Mouse (Mus musculus) spleen, postnatal 14 days (tissue): ENCODE measurements around the gene Rpa1.
"Not testable (repeated sequence)": the region's sequence is repeated elsewhere in the genome, so short reads cannot be mapped to it uniquely, and the experiment has no call there.

ENCODE experiments used
- DNase-seq, 2 experiments: peaks; one replicate each; pipeline ENCODE4 v3.0.0; 2021 to 2022; ENCODE audit warnings: low spot score in 2 of 2

The Rpa1 gene

GRCm38 (mm10) chr11:75319246-75319645, 28.9 kb downstream of the Rpa1 start:
- DNase-seq: no peak

GRCm38 (mm10) chr11:75318351-75319221, 29.5 kb downstream of the Rpa1 start:
- DNase-seq: no peak

- DNase-seq: no peak
These were observed 34.3 kb downstream of the Rpa1 start for GRCm38 (mm10) chr11:75313834-75314233.

- DNase-seq: no peak
These were observed 36.4 kb downstream of the Rpa1 start for GRCm38 (mm10) chr11:75311751-75312150.

- no peak for DNase-seq
These were observed 37.3 kb downstream of the Rpa1 start for GRCm38 (mm10) chr11:75310813-75311212.

- no peak for DNase-seq
These were observed 39.5 kb downstream of the Rpa1 start for GRCm38 (mm10) chr11:75308650-75309049.

- no peak for DNase-seq
These were observed 43.3 kb downstream of the Rpa1 start for GRCm38 (mm10) chr11:75304797-75305196.

- no peak for DNase-seq
These were observed 47.2 kb downstream of the Rpa1 start for GRCm38 (mm10) chr11:75300954-75301353.

GRCm38 (mm10) chr11:75299786-75300185, 48.3 kb downstream of the Rpa1 start:
- DNase-seq: no peak

- DNase-seq: no peak
These were observed 49.6 kb downstream of the Rpa1 start for GRCm38 (mm10) chr11:75298491-75298890.

GRCm38 (mm10) chr11:75297631-75298030, 50.5 kb downstream of the Rpa1 start:
- DNase-seq: no peak

- no peak for DNase-seq
These were observed 51.6 kb downstream of the Rpa1 start for GRCm38 (mm10) chr11:75296406-75297005.

GRCm38 (mm10) chr11:75295534-75295933, 52.6 kb downstream of the Rpa1 start:
- DNase-seq: not testable (repeated sequence)

GRCm38 (mm10) chr11:75294862-75295261, 53.3 kb downstream of the Rpa1 start:
- DNase-seq: no peak

GRCm38 (mm10) chr11:75293852-75294361, 54.2 kb downstream of the Rpa1 start:
- DNase-seq: no peak

- no peak for DNase-seq
These were observed 55.8 kb downstream of the Rpa1 start for GRCm38 (mm10) chr11:75292281-75292680.

- DNase-seq: no peak
These were observed 56.5 kb downstream of the Rpa1 start for GRCm38 (mm10) chr11:75291389-75292215.

- DNase-seq: peak; percentile 59 to 81
These were observed 57.4 kb downstream of the Rpa1 start for GRCm38 (mm10) chr11:75290566-75291271.

GRCm38 (mm10) chr11:75289120-75289519, 59.0 kb downstream of the Rpa1 start:
- no peak for DNase-seq

- DNase-seq: no peak
These were observed 59.6 kb downstream of the Rpa1 start for GRCm38 (mm10) chr11:75288517-75288916.

- no peak for DNase-seq
These were observed 60.2 kb downstream of the Rpa1 start for GRCm38 (mm10) chr11:75287940-75288339.
